Mouse (Mus musculus): ENCODE data around the gene Enah.

DNA sequence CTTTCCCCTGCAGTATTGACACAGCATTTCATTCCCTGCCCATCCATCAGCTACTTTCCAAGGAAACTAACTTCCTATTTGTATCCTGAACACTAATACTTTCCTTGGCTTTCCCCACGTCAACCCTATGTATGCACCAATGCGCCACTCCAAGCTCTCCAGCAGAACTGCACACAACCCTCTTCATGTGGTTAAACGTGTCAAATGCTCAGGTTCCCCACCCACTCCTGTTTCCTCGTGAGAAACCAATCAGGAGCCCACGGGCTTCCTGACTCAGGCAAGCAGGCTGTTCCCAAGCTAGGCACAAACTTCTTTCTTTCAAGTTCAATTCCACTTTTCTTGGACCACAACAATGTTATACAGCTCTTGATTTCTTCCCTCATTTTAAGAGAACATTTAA lies 91.4 kb downstream of the Enah start:
- TF ChIP-seq CTCF (IDR thresholded peaks at IDR 0.05; ENCODE audit: borderline replicate concordance, extremely low read depth, insufficient read depth, insufficient read length): no peak
- no peak for TF ChIP-seq POLR2A (IDR thresholded peaks at IDR 0.05; ENCODE audit: borderline replicate concordance, extremely low read depth, insufficient read depth, insufficient read length, poor library complexity, severe bottlenecking)
